Mouse (Mus musculus) brain, embryonic 14.5 days (tissue): ENCODE results near the gene Ppp1r3e.

Experiments
- CTCF ChIP-seq: fragments of 200-500 bp; IDR thresholded peaks from 2 replicates; pipeline ENCODE4 v1.5.1; 2012; ENCODE audit warnings: inconsistent platforms, mild to moderate bottlenecking, moderate library complexity, borderline replicate concordance; ENCODE audit not compliant: insufficient read depth, insufficient read length; ENCODE audit errors: extremely low read depth
- POLR2A ChIP-seq: fragments of 200-500 bp; IDR thresholded peaks from 2 replicates; pipeline ENCODE4 v1.6.1; 2012; ENCODE audit warnings: mild to moderate bottlenecking, inconsistent platforms, borderline replicate concordance; ENCODE audit not compliant: poor library complexity, insufficient read depth, insufficient read length, severe bottlenecking; ENCODE audit errors: extremely low read depth

DNA sequence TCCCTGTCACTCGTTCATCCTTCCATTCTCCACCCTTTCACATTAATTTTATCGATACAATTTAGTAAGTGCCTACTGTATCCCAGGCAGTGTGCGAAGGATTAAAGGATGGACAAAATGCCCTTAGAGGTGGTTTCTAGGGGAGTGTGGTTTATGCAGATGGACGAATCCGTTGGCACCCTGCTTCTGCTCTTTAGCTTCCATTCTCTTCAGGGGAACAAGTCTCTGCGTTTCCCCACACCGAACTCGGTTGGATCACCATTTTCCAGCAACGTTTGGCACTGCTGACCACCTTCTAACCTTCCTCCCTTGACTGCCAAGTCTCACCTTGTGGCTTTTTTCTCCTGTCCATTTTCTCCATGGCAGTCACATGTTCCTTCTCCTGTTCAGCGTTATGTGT lies 36.0 kb upstream of the Ppp1r3e start:
- no peak for TF ChIP-seq POLR2A
- no peak for TF ChIP-seq CTCF
